Mouse (Mus musculus): ENCODE results near the gene Colgalt1.

DNA sequence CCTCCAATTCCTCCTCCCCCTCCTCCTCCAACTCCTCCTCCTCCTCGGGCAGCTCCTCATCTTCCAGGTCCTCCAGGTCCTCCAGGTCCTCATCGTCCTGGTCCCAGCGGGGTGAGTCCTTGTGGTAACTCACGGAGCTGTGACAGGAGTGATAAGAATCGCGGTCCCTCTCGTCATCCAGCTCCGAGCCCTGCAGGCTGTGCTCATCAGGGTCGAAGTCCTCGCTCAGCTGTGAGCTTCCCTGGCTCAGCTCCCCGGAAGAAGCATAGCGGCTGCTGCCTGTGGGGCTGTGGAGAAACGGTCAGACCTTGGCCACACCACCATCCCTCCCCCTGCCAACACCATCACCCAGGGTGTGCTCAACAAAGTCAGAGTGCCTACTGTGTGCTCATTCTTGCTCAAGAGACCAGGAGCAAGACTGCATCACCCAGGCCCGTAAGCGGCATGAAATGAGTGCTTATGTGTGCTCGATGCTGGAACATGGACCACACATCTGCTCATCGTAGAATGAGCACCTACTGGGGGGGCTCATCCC lies 47.8 kb downstream of the Colgalt1 start:
- TF ChIP-seq CTCF (IDR thresholded peaks at IDR 0.05; ENCODE audit: borderline replicate concordance, extremely low read depth, insufficient read depth, insufficient read length), result no peak
- TF ChIP-seq POLR2A (IDR thresholded peaks at IDR 0.05; ENCODE audit: borderline replicate concordance, extremely low read depth, insufficient read depth, insufficient read length, poor library complexity, severe bottlenecking), result no peak

Data from brain, embryonic 14.5 days (tissue).